Mouse (Mus musculus) urinary bladder, postnatal 10 days (tissue): ENCODE results near the gene Cdk10.
A peak's percentile ranks its signal among the peaks of the same experiment; 100 is the strongest.
"Not testable (repeated sequence)": the region's sequence is repeated elsewhere in the genome, so short reads cannot be mapped to it uniquely, and the experiment has no call there.

Source experiments
- DNase-seq: peaks from one replicate; pipeline ENCODE4 v3.0.0; 2022; ENCODE audit warnings: low spot score

The Cdk10 gene

DNA sequence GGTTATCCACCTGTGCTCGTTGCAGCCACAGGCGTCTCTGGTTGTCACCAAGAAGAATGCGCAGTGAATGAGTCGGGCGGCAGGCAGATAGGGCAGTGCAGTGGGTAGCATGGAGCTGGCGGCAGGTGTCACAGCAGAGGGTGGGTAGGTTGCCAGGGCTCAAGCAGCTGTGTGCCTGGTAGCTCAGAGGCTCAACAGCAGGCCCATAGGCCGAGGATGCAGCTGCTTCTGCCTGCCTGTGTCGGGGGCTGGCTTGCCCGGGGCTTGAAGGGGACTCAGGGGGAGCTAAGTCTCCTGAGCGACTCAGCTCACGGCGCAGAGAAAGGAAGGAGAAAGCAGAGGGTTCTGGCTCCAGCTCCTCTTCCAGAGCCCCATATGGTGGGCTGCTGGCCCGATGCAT lies 8.7 kb downstream of the Cdk10 start:
- DNase-seq: no peak

- no peak for DNase-seq
These were observed 9.1 kb downstream of the Cdk10 start for GRCm38 (mm10) chr8:123233760-123234159.

DNA sequence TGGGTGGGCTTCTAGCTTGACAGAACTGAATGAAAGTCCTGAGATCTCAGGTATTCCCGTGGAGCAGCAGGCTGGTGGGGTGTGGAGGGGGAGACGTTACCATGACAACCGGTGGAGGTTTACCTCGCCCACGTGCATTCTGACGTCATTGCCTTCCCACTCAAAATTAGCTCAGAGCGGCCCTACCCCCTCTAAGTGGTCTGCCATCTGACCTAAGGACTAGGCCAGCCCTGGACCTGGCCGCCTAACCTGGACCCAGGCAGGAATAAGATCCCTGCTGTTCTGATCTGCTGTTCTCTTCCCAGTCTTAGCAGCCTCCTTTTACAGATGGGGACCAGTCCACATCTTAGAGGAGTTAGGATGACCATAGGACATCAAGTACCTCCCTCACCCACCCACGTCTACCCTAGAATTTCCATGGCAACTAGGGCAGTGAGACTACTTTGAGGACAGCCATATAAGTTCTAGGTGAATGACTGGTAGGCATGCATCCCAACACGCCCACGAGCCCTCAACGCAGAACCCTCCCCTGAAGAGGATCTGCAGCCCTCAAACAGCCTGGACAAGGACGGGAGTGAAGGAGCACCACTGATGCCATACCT lies 10.4 kb downstream of the Cdk10 start:
- no peak for DNase-seq

DNA sequence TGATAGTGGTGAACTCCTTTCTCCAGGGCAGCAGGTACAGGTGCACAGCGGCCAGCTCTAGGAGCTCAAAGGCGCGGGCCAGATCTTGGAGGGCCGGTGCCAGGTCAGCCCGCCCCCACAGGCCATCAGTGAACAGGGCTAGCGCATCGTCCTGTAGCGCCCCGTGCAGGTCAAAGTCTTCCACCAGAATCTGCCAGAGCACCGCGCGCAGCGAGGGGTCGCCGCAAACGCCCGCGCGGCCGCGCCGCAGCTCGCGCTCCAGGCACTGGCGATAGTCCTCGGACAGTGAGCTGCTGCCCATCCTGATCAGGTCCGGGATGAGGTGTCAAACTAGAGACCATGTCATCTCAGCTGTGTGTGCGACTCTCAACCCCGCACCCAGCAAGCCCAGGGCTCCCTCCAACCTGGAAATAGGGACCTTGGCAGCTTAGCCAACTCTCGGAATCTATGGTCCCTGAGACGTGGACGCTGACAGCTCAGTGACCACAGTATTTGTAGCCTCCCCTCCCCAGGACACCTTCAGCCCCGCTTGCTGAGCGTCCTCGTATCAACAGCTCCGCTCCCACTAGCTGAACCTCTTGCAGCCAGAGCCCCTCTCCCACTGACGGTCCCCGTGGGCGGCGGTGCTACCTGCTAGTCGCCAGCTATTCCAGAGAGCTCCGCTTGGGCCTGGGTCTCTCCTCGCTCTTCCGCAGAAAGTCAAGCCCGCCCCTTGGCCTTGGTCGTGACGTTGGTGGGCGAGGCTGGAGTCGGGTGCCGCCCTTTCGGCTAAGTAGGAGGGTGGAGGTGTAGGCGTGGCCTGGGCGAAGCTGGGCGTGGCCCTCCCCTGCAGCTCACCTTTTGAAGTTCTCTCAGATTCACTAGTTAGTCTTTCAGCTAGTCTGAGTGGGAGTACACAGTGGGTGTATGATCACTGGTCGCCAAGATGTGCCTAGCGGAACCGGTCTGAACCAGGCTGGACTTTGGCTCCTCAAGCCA lies 11.2 kb downstream of the Cdk10 start, which contains the start of gene Spata2l:
Spata2l (minus strand) TSS at position 714 of the 978 bp plus-strand sequence.
- DNase-seq: peak; percentile 45

- DNase-seq: no peak
These were observed 14.8 kb downstream of the Cdk10 start for GRCm38 (mm10) chr8:123239398-123239797.

DNA sequence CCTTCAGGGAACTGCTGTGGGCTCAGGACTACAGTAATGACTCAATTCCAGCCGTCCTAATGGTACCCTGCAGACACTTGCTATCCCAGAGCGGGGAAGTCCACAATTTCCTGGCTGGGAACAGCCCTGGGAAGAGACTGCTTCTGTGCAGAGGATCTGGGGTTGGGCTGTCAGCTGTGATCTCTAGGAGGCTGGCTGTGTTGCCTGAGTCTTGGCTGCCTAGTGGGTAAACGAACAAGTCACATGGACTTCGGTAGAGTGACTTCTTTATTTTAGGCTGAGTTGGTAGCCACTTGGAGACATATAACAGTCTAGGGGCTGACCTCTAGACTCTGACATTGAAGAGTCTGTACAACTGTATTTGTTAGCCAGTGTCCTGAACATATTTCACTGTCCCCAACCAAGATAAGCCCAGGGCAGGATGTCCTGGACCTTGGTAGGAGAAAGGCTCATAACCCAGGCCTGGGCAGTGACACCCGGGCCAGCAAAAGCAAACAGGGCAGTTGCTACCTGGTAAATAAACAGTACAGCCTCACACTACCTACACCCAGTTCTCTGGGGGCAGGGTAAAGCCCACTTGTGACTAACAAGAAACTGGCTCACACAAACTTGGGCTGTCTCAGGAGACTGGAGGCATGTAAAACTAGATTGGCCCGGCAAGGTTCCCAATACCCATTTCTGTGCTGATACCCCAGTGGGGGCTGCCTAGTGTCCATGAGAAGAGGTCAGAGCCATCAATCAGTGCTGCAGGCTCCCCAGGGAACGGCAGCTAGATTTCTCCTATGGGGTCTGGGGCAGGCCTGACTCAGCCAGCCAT lies 17.7 kb downstream of the Cdk10 start:
- no peak for DNase-seq

GRCm38 (mm10) chr8:123243053-123243452 lies 18.4 kb downstream of the Cdk10 start:
- no peak for DNase-seq

- no peak for DNase-seq
These were observed 19.7 kb downstream of the Cdk10 start for GRCm38 (mm10) chr8:123244382-123244781.

DNA sequence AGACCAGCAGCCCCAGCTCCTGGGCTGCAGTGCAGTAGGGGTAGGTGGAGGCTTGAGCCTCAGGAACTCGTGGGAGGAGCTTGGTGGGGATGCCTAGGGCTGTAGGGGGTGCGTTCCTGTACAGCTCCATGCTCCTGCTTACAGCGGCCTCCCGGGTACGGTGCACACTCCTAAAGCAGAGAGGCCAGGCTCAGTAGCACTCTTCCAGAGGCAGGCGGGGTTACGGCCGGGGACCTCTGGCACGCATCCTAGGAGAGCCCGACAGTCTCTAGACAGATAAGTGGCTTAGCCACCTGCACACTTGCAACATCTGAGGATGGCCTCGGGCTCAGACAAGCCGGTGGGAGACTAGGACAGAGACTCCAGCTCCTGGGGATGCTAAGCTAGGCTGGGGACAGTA lies 20.9 kb downstream of the Cdk10 start:
- no peak for DNase-seq

DNA sequence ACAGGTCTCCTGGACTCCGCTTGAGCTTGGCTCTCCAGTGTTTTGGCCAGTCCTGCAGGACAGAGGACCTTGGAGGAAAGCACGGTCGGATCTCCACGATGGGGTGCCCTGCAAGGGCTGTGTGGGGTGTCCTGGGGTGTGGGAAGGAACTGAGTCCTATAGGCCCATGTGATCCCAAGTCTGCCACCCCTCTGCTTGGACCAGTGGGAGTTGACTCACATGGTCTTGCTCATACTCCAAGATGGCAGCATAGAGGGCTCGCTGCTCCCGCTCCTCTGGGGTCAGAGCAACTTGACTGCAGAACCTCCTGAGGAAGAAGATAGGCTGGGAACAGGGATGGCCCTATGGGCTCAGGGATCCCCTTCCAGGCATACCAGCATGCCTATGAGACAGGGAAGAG lies 23.1 kb downstream of the Cdk10 start:
- DNase-seq: no peak

- DNase-seq: no peak
These were observed 24.0 kb downstream of the Cdk10 start for GRCm38 (mm10) chr8:123248596-123248995.

- DNase-seq: no peak
These were observed 26.3 kb downstream of the Cdk10 start for GRCm38 (mm10) chr8:123250940-123251339.

- no peak for DNase-seq
These were observed 28.3 kb downstream of the Cdk10 start for GRCm38 (mm10) chr8:123252925-123253324.

GRCm38 (mm10) chr8:123253451-123254098 lies 28.9 kb downstream of the Cdk10 start:
- no peak for DNase-seq

DNA sequence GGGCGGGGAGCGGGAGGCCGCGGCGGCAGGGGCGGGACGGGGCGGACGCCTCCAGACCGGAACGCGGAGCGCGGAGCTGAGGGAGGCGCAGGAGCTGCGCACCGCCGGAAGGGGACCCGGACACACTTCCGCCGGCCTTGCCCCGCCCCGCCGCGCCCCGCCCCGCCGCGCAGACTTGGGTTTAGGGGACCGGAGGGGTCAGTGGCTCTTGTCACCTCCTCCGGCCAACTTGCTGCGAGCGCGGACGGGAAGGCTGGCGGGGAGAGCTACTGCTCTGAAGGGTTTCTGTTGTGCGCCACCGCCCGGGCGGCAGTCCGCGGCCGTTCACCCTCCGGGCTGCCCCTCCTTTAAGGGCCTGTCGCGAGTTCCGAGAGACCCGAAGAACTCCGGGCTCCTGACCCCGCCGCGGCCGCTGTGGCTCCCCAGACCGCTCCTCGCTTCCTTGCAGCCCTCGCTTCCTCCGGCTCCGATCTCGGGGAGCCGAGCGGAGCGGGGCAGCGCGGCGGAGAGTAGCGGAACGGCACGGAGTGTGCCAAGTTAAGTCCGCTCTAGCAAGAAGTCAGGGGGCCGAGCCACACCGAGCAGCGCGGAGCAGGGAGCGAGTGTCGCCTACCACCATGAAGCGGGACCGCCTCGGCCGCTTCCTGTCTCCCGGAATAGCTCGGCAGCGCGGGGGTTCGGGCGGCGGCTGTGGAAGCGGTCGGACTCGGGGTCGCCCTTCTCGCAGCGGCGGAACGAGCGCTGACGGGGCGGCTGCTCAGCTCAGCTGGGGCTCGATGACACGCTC lies 29.6 kb downstream of the Cdk10 start, which contains the start of the genes Zfp276 and Vps9d1:
Zfp276 (plus strand) TSS at position 97 of the 787 bp plus-strand sequence.
Vps9d1 (minus strand) TSS at position 250 of the 787 bp plus-strand sequence.
- peak; percentile 65 for DNase-seq

DNA sequence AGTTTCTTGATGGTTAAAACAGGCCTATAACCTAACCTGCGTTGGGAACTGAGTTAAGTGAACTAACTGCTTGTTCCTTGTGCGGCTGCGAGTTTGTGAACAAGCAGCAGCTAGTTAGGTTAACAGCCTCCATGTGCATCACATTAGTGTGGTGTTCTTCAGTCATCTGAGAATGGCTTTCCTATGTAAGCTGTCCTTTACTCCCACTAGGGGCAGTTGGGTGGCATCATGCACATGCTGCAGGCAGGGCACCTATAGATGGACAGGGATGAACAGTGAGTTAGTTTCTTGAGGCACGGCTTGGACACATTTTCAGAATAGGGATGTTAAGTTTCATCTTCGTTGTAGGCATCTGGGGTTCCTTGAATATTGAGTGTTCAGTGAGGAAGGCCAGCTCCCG lies 30.5 kb downstream of the Cdk10 start:
- no peak for DNase-seq

- no peak for DNase-seq
These were observed 32.5 kb downstream of the Cdk10 start for GRCm38 (mm10) chr8:123257114-123257513.

DNA sequence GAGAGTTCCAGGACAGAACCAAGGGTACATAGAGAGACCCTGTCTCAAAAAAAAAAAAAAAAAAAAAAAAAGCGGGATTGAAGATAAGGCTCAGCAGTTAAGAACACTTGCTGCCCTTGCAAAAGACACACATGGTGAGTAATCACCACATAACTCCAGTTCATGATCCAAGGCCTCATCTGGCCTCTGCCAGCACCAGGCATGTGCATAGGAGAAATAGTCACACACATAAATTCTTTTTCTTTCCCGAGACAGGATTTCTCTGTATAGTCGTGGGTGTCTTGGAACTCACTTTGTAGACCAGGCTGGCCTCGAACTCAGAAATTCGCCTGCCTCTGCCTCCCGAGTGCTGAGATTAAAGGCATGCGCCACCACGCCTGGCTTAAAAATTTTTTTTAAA lies 33.0 kb downstream of the Cdk10 start:
- DNase-seq: not testable (repeated sequence)

- no peak for DNase-seq
These were observed 43.4 kb downstream of the Cdk10 start for GRCm38 (mm10) chr8:123267926-123268656.

DNA sequence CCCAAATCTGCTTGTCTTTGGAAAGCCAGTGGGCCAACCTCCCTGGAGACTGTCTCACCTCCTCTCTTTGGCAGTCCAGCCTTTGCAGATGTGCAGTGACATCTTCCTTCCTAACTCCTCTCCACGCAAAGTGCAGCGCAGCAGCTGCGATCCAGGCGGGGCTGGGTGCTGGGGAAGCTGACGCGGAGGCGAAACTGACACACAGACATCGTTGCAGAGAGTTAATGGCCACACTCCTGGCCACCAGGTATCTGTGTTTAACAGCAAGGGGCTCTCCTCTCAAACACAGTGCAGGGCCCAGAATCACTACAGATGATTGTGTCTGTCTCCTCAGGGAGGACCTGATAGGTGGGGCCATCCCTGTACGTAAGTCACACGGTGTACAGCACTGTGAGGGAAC lies 46.5 kb downstream of the Cdk10 start:
- no peak for DNase-seq
